Comparison of ENCODE assay signal across 9 mouse cellular contexts in the genomic region with DNA sequence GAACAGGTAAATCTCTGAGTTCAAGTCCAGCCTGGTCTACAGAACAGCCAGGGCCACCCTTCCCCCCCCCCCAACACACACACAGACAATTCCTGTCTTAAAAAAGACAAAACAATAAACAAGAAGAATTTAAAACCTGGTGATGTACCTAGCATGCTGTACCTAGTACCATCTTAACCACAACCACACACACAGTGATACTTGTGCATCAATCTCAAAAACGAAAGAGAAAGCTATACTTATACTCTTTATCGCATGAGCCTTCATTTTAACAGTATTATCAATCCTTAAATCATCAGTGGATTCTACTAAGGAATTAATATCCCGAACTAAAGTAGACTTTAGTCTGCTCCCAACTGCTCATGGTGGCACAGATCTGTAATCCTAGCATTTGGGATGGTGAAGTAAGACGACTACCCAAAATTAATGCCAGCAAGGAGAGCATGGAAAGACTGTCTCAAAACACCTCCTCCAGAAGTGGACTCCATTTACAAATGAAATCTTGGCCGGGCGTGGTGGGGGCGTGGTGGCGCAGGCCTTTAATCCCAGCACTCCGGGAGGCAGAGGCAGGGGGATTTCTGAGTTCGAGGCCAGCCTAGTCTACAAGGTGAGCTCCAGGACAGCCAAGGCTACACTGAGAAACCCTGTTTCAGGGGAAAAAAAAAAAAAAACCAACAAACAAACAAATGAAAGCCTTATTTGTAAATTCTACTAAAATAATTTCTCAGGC. TPM values are rescaled to one million over a fixed set of nuclear protein-coding genes. Genes with fewer than 3 reads are reported as not detected.
DNase-seq lines count a peak whose midpoint lies in the region; ATAC-seq and TF ChIP-seq lines count a peak whose summit lies in the region.
"Had no signal": no experiment of that assay in that cellular context is flagged by ENCODE, and none has a peak within 500 bp of the region (broad histone marks: within the 10 kb centered on the region; RNA-seq: fewer than 3 reads in every experiment).

No protein-coding gene starts in this region.

- H3K4me2 ChIP-seq in forebrain, postnatal 0 days (ENCODE audit: low read depth), result peak overlapping the region; percentile 54

- no peak for TF ChIP-seq CTCF in gastrocnemius, adult 2 months (IDR thresholded peaks at IDR 0.05)
- no peak for TF ChIP-seq CTCF in E14TG2a.4 (conservative IDR thresholded peaks at IDR 0.05; ENCODE audit: low read length)
- no peak for TF ChIP-seq CTCF in forebrain, postnatal 0 days (IDR thresholded peaks at IDR 0.05; ENCODE audit: low read depth)

- no peak for ATAC-seq in forebrain, postnatal 0 days
- ATAC-seq in megakaryocyte progenitor cell, adult 5-6 weeks (replicated peaks; ENCODE audit: poor library complexity), result no peak
- ATAC-seq in frontal cortex, adult (ENCODE audit: low TSS enrichment), result no peak

- H3K36me3 ChIP-seq in E14TG2a.4 (ENCODE audit: insufficient read depth, low read length), result peaks cover 38% of the 10 kb centered on the region
- no peaks in the 10 kb centered on the region for H3K36me3 ChIP-seq in forebrain, postnatal 0 days (ENCODE audit: insufficient read depth)
- H3K36me3 ChIP-seq in macrophage (ENCODE audit: inconsistent target), result no peaks in the 10 kb centered on the region

- H3K79me2 ChIP-seq in macrophage (ENCODE audit: inconsistent target), result peaks cover 70% of the 10 kb centered on the region

- H3K9ac ChIP-seq in forebrain, postnatal 0 days, result no peak overlapping the region

- no peak overlapping the region for H3K27ac ChIP-seq in gastrocnemius, adult 2 months
- no peak overlapping the region for H3K27ac ChIP-seq in forebrain, postnatal 0 days (ENCODE audit: low read depth, low read length)
- no peak overlapping the region for H3K27ac ChIP-seq in macrophage

- intact Hi-C loops in gastrocnemius, adult 2 months (cut with DNase I), result loop anchor here (5.0 kb wide), 1 partner anchor 104 kb away; the partner anchor contains the start of gene Smim8

- DNase-seq in gastrocnemius, adult 2 months, result no peak
- no peak for DNase-seq in gastrocnemius, adult 8-10 months (ENCODE audit: low spot score in 2 of 2)
- no peak for DNase-seq in forebrain, postnatal 0 days
- DNase-seq in cerebellum, adult 9-11 months, result no peak
- DNase-seq: cerebellum, postnatal 25 days had no signal

- H3K27me3 ChIP-seq in E14TG2a.4 (ENCODE audit: insufficient read depth, low read length), result no peaks in the 10 kb centered on the region
- H3K27me3 ChIP-seq in forebrain, postnatal 0 days (ENCODE audit: insufficient read depth, low read length), result no peaks in the 10 kb centered on the region

- peak overlapping the region; percentile 33 for H3K4me3 ChIP-seq in gastrocnemius, adult 2 months
- peak overlapping the region; percentile 83 for H3K4me3 ChIP-seq in E14TG2a.4 (replicated peaks; ENCODE audit: low read length)
- peak overlapping the region; percentile 100; the same call in 1 of the 2 replicates for H3K4me3 ChIP-seq in forebrain, postnatal 0 days (ENCODE audit: low read depth, low read length)
- H3K4me3 ChIP-seq in macrophage (ENCODE audit: inconsistent target), result peak overlapping the region; percentile 43; the same call in 1 of the 2 replicates

- peaks cover 77% of the 10 kb centered on the region for H3K4me1 ChIP-seq in E14TG2a.4 (replicated peaks; ENCODE audit: low read depth, low read length)
- peaks cover 7% of the 10 kb centered on the region for H3K4me1 ChIP-seq in forebrain, postnatal 0 days (ENCODE audit: insufficient read depth)

- 85% methylated on average over 10 of the region's 10 CpGs for WGBS in forebrain, postnatal 0 days
- 85% methylated on average over 10 of the region's 10 CpGs for WGBS in macrophage (ENCODE audit: missing documents)

- no peaks in the 10 kb centered on the region for H3K9me3 ChIP-seq in E14TG2a.4 (ENCODE audit: low read length)
- H3K9me3 ChIP-seq in forebrain, postnatal 0 days (ENCODE audit: low read length), result no peaks in the 10 kb centered on the region

RNA-seq across cellular contexts. Expression of gene Zfp292, which starts 1.7 kb away (rescaled TPM):
- total RNA-seq in gastrocnemius, adult 2 months (2021), result 10 to 100 TPM in 1 of 2 experiments, 1 to 10 TPM in 1; 9.2 to 11.0 TPM
- 1 to 10 TPM; 8.3 to 9.6 (median 9.4) TPM for total RNA-seq in gastrocnemius, adult 8-10 months (2022)
- 37.2 and 46.3 TPM in 2 replicates for total RNA-seq in forebrain, postnatal 0 days (2014; rRNA removed)
- 12.0 and 16.7 TPM in 2 replicates for polyA plus RNA-seq in forebrain, postnatal 0 days (2015; fragmentation: Nextera tagmentation; extraction: Ambion mirVana)
- total RNA-seq in macrophage (2018; cell fraction: chromatin; rRNA removed), result 10 to 100 TPM in 23 of 26 experiments, 1 to 10 TPM in 3; 5.0 to 84.9 (median 55.1) TPM
- total RNA-seq in macrophage (2018; cell fraction: cytosol; rRNA removed), result 10 to 100 TPM in 18 of 26 experiments, 1 to 10 TPM in 8; 2.3 to 16.3 (median 12.0) TPM
- 10 to 100 TPM in 21 of 26 experiments, 1 to 10 TPM in 5; 7.3 to 49.5 (median 28.8) TPM for total RNA-seq in macrophage (2018; cell fraction: nucleus; rRNA removed)
- 5.9 to 8.3 TPM (median 7.2 TPM) in 3 replicates for polyA plus RNA-seq in macrophage (2018)
- 26.6 and 32.5 TPM in 2 replicates for total RNA-seq in megakaryocyte progenitor cell, adult 5-6 weeks (2015)
- 21.5 and 31.3 TPM in 2 replicates for total RNA-seq in megakaryocyte progenitor cell, adult 5-6 weeks (2017)

RNA-seq across cellular contexts. Expression of gene Cga, which starts 12.5 kb away (rescaled TPM):
- not detected for total RNA-seq in gastrocnemius, adult 2 months (2021)
- not detected for total RNA-seq in gastrocnemius, adult 8-10 months (2022)
- not detected in 2 replicates for total RNA-seq in forebrain, postnatal 0 days (2014; rRNA removed)
- not detected in 2 replicates for polyA plus RNA-seq in forebrain, postnatal 0 days (2015; fragmentation: Nextera tagmentation; extraction: Ambion mirVana)
- not detected for total RNA-seq in macrophage (2018; cell fraction: chromatin; rRNA removed)
- not detected for total RNA-seq in macrophage (2018; cell fraction: cytosol; rRNA removed)
- total RNA-seq in macrophage (2018; cell fraction: nucleus; rRNA removed), result not detected
- polyA plus RNA-seq in macrophage (2018), result not detected in 3 replicates
- not detected in 2 replicates for total RNA-seq in megakaryocyte progenitor cell, adult 5-6 weeks (2015)
- not detected in 2 replicates for total RNA-seq in megakaryocyte progenitor cell, adult 5-6 weeks (2017)

Comparison
In these comparisons a context has a peak if more than half of its experiments do, and no peak if none do; other contexts are left out.
1. H3K4me3 ChIP-seq: peak in every context shown above with its lines; median percentile 100 in forebrain, postnatal 0 days; 83 in E14TG2a.4; 43 in macrophage; 33 in gastrocnemius, adult 2 months.